Mouse (Mus musculus): ENCODE data around the gene Gpr152. TPM values are rescaled to one million over a fixed set of nuclear protein-coding genes. Genes with fewer than 3 reads are reported as not detected.

Gpr152 gene
- polyA plus RNA-seq, 1 experiment, result 0.11 TPM

DNA sequence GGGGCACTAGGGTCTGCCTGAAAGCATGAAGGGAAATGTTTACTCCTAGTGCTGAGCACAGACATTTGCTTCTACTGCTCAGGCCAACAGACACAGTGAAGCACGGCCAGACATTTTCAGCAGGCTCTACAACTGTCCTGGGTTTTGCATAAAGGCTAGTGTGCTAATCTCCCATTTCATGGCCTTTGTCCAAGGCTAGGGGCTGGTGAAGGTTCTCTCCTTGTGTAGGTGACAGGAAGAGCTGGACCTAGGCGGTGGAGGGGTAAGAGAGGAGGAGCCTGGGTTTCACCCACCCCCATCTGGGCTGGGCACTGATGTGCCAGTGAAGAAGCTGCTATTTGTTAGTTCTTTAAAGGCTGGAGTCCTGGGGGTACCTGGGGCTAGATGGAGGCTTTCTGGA lies 25.1 kb downstream of the Gpr152 start:
- DNase-seq, result no peak
- TF ChIP-seq CTCF (IDR thresholded peaks at IDR 0.05; ENCODE audit: borderline replicate concordance, insufficient read depth, low read depth, low read length) (no peak), POLR2A (IDR thresholded peaks at IDR 0.05; ENCODE audit: borderline replicate concordance, insufficient read depth, low read length) (no peak)
- Histone ChIP-seq H3K4me1 (ENCODE audit: control insufficient read depth, insufficient read depth, low read length) (peaks cover 3% of the 10 kb centered on the region; the same call in 1 of the 2 replicates), H3K27ac (ENCODE audit: insufficient read depth, low read length) (no peak overlapping the region), H3K27me3 (ENCODE audit: control insufficient read depth, insufficient read depth, low read length) (no peaks in the 10 kb centered on the region), H3K4me3 (replicated peaks; ENCODE audit: insufficient read depth, low read depth, low read length) (no peak overlapping the region)
- WGBS, result 82% methylated on average over 2 of the region's 2 CpGs

GRCm38 (mm10) chr19:4166678-4167476 lies 27.3 kb downstream of the Gpr152 start:
- Histone ChIP-seq H3K4me3 (replicated peaks; ENCODE audit: insufficient read depth, low read depth, low read length) (no peak overlapping the region), H3K27ac (ENCODE audit: insufficient read depth, low read length) (no peak overlapping the region), H3K27me3 (ENCODE audit: control insufficient read depth, insufficient read depth, low read length) (no peaks in the 10 kb centered on the region), H3K4me1 (ENCODE audit: control insufficient read depth, insufficient read depth, low read length) (peaks cover 7% of the 10 kb centered on the region; the same call in 1 of the 2 replicates)
- WGBS, result 49% methylated on average over 9 of the region's 9 CpGs
- no peak for TF ChIP-seq CTCF (IDR thresholded peaks at IDR 0.05; ENCODE audit: borderline replicate concordance, insufficient read depth, low read depth, low read length)
- no peak for TF ChIP-seq POLR2A (IDR thresholded peaks at IDR 0.05; ENCODE audit: borderline replicate concordance, insufficient read depth, low read length)
- DNase-seq, result no peak

GRCm38 (mm10) chr19:4169378-4169784 lies 29.8 kb downstream of the Gpr152 start:
- peak; percentile 91 for TF ChIP-seq POLR2A (IDR thresholded peaks at IDR 0.05; ENCODE audit: borderline replicate concordance, insufficient read depth, low read length)
- TF ChIP-seq CTCF (IDR thresholded peaks at IDR 0.05; ENCODE audit: borderline replicate concordance, insufficient read depth, low read depth, low read length), result peak; percentile 73
- 1% methylated on average over 43 of the region's 43 CpGs for WGBS

DNA sequence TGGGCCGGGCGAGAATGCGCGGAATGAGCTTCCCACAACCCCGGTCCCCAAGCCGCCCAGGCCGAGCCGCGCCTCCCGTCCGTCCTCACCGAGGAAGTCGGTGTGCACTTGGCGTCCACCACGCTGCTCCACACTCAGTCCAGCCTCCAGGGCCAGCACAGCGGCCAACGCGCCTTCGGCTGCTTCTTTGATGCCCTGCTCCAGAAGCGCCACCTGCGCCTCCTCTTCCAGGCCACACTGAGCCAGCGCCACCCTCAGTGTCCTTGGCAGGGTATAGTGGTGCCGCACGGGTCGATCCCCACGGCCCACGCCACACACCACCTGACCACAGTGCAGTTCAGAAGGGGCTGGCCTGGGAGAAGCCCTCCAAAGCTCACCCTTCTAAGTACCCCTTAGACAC lies 30.2 kb downstream of the Gpr152 start:
- H3K27ac ChIP-seq (ENCODE audit: insufficient read depth, low read length), result peak overlapping the region; percentile 86
- H3K27me3 ChIP-seq (ENCODE audit: control insufficient read depth, insufficient read depth, low read length), result no peaks in the 10 kb centered on the region
- WGBS, result under 1% methylated on average over 27 of the region's 27 CpGs
- H3K4me3 ChIP-seq (replicated peaks; ENCODE audit: insufficient read depth, low read depth, low read length), result peak overlapping the region; percentile 73
- peaks cover 5% of the 10 kb centered on the region; the same call in 1 of the 2 replicates for H3K4me1 ChIP-seq (ENCODE audit: control insufficient read depth, insufficient read depth, low read length)
- peak in 1 of 2 experiments; percentile 69 for DNase-seq
- TF ChIP-seq POLR2A (IDR thresholded peaks at IDR 0.05; ENCODE audit: borderline replicate concordance, insufficient read depth, low read length), result no peak
- TF ChIP-seq CTCF (IDR thresholded peaks at IDR 0.05; ENCODE audit: borderline replicate concordance, insufficient read depth, low read depth, low read length), result no peak

More at GRCm38 (mm10) chr19:4169378-4169784, 29.8 kb downstream of the Gpr152 start:
- no peaks in the 10 kb centered on the region for H3K27me3 ChIP-seq (ENCODE audit: control insufficient read depth, insufficient read depth, low read length)
- H3K4me1 ChIP-seq (ENCODE audit: control insufficient read depth, insufficient read depth, low read length), result peaks cover 5% of the 10 kb centered on the region; the same call in 1 of the 2 replicates
- DNase-seq, result peak; percentile 99 to 100
- H3K4me3 ChIP-seq (replicated peaks; ENCODE audit: insufficient read depth, low read depth, low read length), result peak overlapping the region; percentile 73
- peak overlapping the region; percentile 86 for H3K27ac ChIP-seq (ENCODE audit: insufficient read depth, low read length)

GRCm38 (mm10) chr19:4170723-4171392 lies 31.3 kb downstream of the Gpr152 start:
- no peak overlapping the region for H3K27ac ChIP-seq (ENCODE audit: insufficient read depth, low read length)
- WGBS, result 94% methylated on average over 10 of the region's 10 CpGs
- peaks cover 5% of the 10 kb centered on the region for H3K4me1 ChIP-seq (ENCODE audit: control insufficient read depth, insufficient read depth, low read length)
- no peak overlapping the region for H3K4me3 ChIP-seq (replicated peaks; ENCODE audit: insufficient read depth, low read depth, low read length)
- TF ChIP-seq POLR2A (IDR thresholded peaks at IDR 0.05; ENCODE audit: borderline replicate concordance, insufficient read depth, low read length) (no peak), CTCF (IDR thresholded peaks at IDR 0.05; ENCODE audit: borderline replicate concordance, insufficient read depth, low read depth, low read length) (no peak)
- no peaks in the 10 kb centered on the region for H3K27me3 ChIP-seq (ENCODE audit: control insufficient read depth, insufficient read depth, low read length)
- DNase-seq, result peak in 1 of 2 experiments; percentile 19

DNA sequence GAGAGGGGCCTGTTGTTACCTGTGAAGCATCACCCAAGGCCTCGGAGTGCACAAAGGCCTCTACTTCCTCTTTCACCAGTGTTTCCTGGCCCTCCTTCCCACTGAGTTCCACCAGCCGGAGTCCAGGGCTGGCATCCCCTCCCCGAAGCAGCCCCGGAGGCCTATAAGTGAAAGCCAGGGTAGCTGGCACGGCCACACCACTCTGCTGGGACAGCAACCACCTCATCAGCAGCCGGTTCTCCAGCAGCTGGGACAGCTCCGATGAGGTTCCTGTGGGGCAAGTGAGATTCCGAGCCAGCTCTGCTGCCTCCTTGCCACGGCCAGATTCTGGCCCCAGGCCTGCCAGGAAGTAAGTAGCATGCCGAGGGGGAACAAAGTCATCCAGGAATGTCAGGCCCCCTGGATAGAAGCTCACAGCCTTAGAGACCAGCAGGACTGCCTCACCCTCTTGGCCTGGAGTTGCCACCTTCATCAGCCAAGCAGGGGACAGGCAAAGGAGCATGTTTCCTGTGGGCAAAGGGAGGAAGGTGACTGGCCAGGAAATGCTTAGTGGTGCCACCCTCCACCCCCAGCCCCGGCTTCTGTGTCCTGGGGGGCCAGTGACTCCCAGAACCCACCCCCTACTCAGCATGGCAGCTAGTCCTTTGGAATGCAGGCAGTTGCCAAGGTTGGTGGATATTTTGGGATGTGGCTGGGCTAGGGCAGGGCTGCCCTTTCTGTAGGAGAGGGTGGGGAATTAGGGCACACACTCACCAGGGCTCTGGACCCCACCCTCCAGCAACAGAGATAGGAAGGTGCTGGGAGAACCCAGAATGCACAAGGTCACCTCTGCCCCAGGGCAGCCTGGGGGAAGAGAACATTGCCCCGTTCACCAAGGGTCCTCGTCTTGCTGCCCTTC lies 32.1 kb downstream of the Gpr152 start:
- no peaks in the 10 kb centered on the region for H3K27me3 ChIP-seq (ENCODE audit: control insufficient read depth, insufficient read depth, low read length)
- H3K4me3 ChIP-seq (replicated peaks; ENCODE audit: insufficient read depth, low read depth, low read length), result no peak overlapping the region
- WGBS, result 47% methylated on average over 13 of the region's 13 CpGs
- peaks cover 5% of the 10 kb centered on the region for H3K4me1 ChIP-seq (ENCODE audit: control insufficient read depth, insufficient read depth, low read length)
- TF ChIP-seq POLR2A (IDR thresholded peaks at IDR 0.05; ENCODE audit: borderline replicate concordance, insufficient read depth, low read length) (no peak), CTCF (IDR thresholded peaks at IDR 0.05; ENCODE audit: borderline replicate concordance, insufficient read depth, low read depth, low read length) (no peak)
- H3K27ac ChIP-seq (ENCODE audit: insufficient read depth, low read length), result no peak overlapping the region
- peak; percentile 16 to 17 for DNase-seq

GRCm38 (mm10) chr19:4172925-4173324 lies 33.3 kb downstream of the Gpr152 start:
- no peak for DNase-seq
- WGBS, result 75% methylated on average over 11 of the region's 11 CpGs
- H3K27me3 ChIP-seq (ENCODE audit: control insufficient read depth, insufficient read depth, low read length), result no peaks in the 10 kb centered on the region
- peaks cover 5% of the 10 kb centered on the region for H3K4me1 ChIP-seq (ENCODE audit: control insufficient read depth, insufficient read depth, low read length)
- H3K4me3 ChIP-seq (replicated peaks; ENCODE audit: insufficient read depth, low read depth, low read length), result no peak overlapping the region
- TF ChIP-seq CTCF (IDR thresholded peaks at IDR 0.05; ENCODE audit: borderline replicate concordance, insufficient read depth, low read depth, low read length), result no peak
- no peak for TF ChIP-seq POLR2A (IDR thresholded peaks at IDR 0.05; ENCODE audit: borderline replicate concordance, insufficient read depth, low read length)
- H3K27ac ChIP-seq (ENCODE audit: insufficient read depth, low read length), result no peak overlapping the region
